Mouse (Mus musculus) right cerebral cortex, adult 18-20 months (tissue): ENCODE data around the gene Wdr63.

Source experiments
- DNase-seq: peaks from one replicate; pipeline ENCODE4 v3.0.0; 2022; ENCODE audit warnings: mixed read lengths

The Wdr63 gene

DNA sequence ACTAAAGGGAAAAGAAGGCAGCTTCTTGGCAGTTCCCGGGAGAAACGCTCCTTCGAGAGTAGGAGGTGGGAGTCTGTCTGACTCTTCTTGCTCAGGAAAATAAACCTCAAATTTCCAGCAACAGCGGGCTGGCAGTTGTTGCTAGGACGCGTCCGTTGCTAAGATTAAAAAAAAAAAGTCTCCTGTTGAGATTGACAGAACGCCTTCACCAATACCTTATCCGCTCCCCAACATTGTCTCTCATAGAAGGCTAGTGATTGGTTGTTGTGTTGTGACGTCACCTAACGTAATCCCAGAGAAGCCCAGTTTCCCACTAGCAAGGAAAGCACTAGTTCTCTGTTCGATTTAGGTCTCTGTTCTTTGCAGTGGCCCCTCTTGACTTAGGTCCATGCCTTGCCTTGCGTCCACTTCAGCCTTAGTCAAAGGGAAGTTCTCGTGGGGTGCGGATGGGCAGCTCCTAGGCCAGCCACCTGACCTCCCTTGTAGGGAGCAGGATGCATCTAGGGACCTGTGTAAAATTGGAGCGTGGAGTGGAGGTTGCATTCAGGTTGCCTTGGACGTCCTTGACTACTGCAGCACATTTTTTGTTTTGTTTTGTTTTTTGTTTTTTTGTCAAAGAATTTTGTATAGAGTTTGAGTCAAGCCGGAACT lies at the start of gene Wdr63:
TSS of gene Wdr63 (minus strand) at position 210 of the 651 bp plus-strand sequence.
- DNase-seq: peak; percentile 70

DNA sequence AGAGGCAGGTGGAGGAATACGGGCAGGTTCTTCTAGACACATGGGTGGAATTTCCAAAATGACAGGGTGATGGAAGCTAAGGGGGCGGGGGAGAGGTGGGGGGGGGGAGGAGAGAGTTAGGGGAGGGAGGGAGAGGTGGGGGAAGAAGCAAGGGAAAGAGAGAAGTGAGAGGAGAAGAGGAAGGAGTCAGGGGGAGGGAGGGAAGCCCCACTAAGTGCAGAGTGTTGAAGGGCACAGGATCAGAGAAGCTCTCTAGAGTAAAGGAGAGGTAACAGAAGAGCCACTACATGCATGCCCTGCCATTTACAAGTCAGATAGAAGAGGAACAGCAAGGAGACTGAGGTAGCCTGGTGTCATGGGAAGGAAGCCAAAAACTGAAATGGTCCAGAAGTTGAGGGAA lies 48.9 kb upstream of the Wdr63 start:
- no peak for DNase-seq

DNA sequence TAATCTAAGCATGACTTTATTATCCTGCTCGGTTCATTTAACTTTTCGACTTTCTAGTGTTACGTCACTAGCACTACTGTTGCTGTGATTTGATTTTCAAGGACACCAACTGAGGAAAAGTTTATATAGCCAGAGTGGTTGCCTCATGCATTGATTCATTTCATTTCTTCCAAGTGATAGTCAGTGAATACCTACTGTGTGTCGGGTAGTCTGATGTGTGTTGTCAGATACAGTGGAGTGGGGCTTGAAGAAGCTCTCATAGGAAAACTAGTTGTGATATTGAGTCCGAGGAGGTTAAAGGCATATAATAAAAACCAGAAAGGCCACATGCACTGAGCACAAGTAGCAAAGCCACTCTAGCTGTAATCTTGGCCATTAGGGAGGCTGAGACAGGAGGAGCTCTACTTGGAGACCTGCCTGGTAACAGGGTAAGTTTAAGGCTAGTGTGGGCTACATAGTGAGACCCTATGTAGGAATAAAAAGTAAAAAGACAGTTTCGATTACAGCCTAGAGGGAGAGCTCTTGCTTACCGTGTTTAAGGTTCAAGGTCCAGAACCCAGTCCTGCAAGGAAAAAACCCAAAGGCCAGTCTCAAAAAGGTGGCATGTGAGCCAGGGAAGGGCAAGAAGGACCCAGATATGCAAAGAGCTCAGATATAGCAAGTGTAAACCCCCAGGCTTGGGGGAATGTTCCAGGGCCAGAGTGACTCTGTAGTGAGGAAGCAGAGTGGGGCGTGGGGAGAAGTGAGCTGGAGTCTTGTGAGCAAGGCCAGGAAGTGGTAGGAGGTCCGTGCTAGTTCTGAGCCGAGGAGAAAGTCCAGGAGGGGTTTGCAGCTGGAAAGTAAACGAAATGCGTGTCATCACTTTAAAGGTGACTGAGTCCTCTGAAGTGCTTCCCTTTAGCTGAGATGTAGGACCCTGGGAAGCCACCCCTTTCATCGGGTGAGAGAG lies 48.0 kb upstream of the Wdr63 start:
- no peak for DNase-seq

DNA sequence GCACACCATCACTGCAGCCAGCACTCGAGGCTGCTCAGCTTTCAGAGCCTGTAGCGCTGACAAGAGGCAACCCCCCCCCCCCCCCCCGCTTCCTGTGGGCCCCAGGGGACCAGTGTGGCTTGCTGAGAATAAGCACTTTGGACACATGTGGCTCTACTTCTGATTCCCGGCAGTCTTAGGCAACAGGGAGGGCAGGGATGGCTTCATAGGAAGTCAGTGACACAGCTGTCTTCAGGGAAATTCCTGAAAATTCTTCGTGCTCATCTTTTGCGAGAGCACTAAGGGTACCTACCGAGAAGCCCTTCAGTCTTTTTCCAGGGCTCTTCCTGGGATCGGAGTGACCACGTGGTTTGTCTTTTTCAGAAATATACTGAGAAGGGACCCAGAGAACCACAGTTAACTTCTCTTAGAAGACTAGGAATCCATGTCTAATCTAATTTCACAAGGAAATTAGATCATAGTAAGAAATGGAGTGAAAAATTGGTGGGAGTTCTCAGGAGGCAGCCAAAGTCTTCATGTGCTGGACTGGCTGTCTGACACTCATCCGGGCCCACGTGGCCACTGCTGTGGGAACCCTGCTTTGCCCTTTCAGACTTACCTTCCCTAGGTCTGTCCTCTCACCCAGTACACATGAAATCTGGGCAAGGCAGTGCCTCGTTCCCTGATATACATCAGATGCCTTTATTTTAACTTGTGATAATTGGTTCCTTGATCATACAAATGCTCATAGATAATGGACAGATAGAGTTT lies 46.1 kb upstream of the Wdr63 start:
- DNase-seq: no peak

DNA sequence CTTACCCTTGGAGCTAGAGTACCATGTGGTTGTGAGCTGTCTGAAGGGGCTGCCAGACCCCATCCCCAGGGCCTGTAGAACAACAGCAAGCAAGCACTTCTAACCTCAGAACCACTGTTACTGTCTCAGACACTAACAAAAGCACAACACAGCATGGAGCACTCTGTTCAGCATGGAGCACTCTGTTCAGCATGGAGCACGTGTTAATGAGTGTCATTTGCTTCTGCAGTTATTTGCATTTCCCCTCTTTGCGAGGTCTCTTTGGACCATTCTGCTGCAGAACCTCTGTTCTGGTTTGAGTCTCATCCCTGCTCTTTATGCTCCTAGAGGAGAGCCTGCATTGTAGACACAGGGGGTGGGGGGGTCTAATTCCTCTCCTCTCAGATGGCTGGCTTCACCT lies 45.0 kb upstream of the Wdr63 start:
- no peak for DNase-seq

DNA sequence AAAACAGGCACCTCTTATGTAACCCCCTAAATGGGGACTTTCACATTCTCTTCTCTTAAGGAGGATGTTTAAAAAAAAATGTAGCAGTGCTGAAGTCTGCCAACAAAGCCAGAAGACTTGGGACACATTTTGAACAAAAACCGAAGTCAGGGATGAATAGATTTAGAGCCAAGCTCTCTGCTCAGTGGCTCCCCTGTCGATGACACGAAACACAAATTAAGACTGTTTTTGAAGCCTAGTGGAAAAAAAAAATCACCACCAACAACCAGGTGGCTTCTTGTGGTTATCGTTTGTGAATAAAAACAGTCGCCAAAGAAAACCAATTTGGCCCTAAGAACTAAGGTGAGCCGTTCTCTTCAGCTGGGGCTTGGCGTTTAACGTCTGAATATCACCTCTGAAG lies 44.4 kb upstream of the Wdr63 start:
- no peak for DNase-seq

DNA sequence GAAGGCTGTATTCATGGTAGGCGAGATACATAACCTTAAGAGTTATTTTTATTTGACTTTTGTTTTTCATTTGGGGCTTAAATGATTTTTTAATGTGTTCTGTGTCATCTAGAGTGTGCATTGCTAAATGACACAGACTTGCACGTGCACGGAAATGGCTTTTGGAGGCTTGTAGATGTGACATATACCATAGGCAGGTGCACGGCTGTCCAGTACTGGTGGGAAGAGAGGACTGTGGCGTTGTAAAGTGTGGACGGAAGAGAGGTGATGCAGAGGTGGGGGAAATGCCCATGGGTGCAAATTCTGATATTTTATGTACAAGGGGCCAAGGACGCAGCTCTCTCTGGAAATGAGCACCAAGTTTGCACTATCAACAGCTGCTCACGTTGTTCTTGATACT lies 43.8 kb upstream of the Wdr63 start:
- DNase-seq: no peak

DNA sequence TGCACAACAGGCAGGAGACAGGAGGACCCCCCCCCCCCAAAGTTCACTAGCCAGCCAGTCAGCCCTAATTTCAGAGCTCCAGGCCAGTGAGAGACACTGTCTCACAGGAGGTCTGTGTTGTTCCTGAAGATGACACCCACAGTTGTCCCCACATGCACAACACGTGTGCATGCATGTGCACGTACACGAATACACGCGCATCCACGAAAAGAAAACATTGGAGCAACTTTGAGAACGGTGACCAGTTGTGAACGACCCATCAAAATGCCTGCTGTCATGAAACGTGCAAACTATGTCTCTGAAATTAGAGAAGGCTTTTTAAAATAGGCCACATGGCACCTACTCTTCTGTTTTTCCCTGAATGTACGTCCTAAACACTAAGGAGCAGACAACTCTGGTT lies 43.4 kb upstream of the Wdr63 start:
- no peak for DNase-seq

DNA sequence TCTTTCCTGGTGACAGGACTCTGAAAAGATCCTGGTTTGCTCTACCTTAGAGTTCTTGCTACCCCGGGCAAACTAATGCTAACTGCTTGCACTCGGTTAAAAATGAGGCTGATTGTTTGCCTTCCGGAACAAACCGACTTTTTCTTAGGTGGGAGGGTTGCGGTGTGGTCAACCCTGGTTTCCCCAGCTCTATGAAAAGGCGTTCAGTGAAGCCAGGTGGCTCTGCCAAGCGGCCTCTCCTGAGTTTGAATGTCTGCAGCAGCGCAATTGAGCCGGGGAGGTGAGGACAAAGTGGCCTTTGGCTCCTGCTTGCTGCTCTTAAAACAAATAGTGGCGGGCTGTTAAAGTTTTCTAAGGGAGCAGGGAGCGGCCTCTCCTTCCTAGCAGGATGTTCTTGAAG lies 42.6 kb upstream of the Wdr63 start:
- DNase-seq: no peak

DNA sequence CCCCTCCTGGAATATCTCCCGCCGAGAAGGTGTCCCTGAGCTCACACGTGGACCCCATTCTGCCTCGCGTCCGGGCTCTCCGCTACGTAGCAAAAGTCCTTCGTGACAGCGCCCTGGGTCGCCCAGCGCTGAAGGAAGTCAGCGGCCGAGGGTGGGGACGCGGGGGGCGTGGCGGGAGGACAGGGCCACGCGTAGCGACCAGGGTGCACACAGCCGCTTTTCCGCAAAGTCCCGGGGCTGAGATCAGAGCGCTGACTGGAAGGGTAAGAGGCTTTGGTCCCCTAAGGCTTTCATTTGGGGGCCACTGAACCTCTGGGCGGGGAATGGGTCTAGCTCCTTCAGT lies 42.1 kb upstream of the Wdr63 start:
- no peak for DNase-seq

DNA sequence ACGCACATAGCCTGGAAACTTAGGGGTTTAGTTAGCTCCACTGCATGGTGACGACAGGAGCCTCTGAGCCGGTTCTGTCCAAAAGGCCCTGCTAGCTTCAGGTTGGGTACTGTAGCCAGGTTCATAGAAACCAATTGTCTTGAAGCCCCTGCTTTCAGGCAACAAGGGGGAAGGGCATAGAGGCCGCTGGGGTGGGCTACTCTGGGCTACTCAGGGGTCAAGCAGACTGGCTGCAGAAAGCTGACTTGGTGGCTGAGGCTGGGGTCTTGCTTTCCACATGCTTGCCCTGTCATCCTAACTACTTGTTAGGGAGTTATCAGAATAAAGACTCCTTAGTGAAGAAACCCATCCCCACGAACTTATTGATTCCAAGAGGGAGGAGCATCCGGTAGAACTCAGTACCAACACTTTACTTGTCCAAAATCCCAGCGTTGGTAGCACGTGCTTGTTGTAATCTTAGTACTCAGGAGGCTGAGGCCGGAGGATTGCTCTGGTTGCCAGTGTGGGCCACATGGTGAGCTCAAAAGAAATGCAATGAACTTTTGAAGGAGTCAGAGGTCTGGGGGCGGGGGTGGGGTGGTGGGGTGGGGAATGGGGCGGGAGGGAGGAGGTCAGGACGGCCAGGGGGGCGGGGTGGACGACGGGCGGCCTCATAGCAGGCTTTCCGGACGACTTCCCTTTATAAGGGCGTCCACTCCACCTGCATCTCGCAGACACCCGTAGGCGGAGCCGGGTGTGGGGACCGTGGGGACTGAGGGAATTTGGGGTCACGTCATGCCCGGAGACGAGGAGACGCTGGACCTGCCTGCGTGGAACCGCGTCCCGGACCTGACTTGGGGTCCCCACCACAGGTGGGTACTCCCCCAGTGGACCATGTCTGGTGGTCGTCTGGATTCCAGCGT lies 41.5 kb upstream of the Wdr63 start, which contains the start of gene Mcoln2:
TSS of gene Mcoln2 (plus strand) at position 678 of the 902 bp plus-strand sequence.
- no peak for DNase-seq

DNA sequence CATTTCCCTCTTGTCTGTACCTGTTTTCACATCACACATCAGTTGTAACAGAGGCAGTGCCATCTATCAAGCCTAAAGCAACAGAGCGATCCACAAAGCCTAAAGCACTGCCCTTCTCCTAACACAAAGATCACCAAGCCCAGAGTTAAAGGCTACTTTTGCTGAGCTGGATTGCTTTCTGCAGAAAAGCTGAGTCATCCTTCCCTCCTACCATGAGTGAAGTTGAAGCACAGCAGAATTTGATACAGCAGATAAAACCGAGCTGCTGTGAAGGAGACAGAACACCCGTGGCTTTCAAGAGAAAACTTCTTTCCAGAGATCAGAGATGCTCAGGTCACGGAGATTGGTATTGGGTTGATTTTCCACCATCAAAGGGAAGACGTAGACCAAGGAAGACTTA lies 38.2 kb upstream of the Wdr63 start:
- DNase-seq: peak; percentile 5

DNA sequence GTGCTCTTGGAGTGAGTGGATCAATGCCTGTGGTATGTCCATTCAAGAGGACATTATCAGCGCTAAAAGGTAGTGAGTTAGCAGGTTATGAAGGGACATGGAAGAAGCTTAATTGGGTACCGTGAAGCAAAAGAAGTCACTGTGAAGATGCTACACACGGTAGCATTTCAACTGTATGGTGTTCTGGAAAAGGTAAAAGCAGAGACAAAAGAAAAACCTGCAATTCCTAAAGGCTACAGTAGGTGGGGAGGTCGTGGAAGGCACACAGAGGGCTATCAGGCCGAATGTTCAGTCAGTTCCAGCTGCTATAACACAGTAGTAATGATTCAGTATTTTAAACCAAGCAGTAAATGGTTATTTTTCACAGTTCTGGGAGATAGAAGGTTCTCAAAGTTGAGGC lies 37.6 kb upstream of the Wdr63 start:
- DNase-seq: no peak

DNA sequence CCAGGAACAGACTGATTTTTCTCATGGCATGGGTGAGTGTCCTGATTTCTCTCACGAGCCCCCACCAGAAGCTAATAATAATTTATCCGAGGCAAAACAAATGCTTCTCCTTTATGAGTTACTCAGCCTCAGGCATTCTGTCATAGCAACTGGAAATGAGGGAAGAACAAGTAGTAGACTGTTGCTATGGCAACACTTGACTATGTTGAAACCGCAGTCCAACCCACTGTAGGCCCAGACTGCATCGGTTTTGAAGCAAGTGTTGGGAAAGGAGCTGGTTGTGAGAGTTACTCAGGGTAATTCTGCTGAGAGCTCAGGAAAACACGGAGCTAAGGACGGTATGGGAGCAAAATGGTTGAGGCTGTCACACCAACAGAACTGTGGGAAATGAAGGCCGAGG lies 34.6 kb upstream of the Wdr63 start:
- DNase-seq: no peak

DNA sequence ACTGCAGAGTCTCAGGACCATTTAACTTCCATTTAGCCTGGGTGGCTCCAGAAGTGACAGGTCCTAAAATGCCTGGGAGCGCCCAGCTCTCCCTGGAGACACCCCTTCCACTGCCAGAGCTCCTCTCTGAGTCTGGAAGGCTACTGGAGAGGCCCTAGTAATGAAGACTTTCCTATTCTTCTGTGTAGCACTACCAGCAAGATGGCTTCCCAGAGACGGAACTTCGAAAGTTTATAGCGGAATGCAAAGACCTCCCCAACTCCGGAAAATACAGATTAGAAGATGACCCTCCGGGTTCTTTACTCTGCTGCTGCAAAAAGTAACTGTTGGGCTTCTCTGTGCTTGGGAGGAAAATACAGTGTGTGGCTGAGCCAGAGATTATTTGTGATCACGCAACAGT lies 32.3 kb upstream of the Wdr63 start:
- no peak for DNase-seq

DNA sequence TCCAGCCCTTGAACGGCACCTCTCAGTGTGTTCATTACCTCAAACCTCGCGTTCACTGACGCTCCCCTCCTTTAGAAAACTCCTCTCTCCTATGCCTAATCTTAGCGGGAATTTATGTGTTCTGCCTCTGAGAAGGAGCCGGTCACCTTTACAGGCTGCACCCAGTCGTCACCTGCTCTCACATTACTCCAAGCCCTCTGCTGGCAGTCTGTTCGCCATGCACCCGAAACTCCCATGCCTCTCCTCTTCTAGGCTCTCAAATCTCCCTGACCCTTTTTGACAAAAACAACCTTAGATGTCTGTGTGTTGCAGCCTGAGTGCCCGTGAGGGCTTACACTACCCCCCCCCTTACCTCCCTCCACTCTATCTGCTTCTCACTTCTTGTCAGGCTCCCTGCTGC lies 28.5 kb upstream of the Wdr63 start:
- no peak for DNase-seq

DNA sequence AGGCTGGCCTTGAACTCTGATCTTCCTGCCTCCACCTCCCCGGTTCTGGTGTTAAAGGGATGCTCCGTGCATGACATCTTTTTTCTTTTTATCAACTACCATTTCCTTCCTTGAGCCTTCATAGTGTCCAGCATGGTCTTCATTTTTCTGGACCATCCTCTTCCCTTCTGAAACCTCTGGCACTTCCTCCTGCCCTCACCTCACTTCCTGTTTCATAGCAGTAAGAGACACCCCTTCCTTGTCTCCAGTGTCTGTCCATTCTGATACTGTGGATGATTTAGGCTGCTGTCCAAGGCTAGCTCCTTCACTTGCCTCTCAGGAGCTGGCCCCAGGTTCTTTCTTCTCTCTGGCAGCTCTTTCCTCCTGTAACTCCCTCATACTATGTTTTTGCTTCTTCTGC lies 27.5 kb upstream of the Wdr63 start:
- DNase-seq: no peak

DNA sequence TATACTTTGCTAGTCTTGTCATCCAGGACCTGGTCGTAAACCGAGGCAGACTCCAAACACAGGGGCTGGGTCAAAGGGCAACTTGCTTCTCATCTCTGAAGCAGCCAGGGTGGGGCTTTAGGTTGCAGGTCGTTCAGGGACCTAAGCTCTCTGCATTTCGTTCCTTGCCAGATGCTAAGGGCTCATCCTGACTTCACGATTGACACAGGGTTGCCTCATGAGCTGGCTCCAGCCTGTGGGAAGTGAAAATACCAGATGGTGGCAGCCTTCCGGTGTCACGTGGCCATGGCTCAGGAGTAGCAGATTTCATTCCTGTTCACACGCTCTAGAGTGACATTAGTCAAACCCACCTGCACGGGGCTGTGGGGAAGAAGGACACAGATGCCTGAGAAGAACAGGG lies 26.9 kb upstream of the Wdr63 start:
- DNase-seq: no peak

DNA sequence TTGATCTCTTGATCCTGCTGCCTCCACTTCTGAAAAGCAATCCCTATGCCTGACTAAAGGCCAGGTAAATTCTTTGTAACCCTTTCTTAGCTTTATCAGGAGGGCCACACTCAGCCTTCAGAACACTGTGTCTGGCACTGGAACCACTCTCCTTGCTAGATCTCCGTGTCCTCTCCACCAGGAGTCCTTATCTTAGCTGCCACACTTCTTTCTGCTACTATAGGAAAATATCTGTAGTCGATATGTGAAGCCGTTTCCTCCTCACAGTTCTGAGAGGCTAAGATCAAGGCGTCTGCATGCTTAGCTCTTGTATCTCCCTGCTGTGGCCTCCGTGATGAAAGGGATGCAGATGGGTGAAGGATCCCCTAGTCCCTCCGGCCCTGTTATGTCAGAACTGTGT lies 19.3 kb upstream of the Wdr63 start:
- DNase-seq: no peak

DNA sequence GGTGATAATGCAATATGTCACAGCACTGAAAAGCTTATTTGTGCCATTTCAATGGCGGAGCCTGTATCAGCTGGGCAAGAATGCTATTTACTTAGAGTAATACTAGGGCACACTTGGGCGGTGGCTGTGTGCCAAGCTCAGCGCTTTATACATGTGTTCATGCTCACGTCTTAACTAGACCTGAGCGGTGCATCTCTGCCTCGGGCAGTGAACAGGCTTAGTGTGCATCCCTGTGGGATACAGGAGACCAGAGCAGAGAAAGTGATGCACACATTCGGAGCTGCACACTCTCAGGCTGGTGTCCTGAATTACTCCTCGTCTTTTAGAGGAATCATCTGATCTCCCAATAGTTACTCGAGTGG lies 15.5 kb upstream of the Wdr63 start:
- no peak for DNase-seq

DNA sequence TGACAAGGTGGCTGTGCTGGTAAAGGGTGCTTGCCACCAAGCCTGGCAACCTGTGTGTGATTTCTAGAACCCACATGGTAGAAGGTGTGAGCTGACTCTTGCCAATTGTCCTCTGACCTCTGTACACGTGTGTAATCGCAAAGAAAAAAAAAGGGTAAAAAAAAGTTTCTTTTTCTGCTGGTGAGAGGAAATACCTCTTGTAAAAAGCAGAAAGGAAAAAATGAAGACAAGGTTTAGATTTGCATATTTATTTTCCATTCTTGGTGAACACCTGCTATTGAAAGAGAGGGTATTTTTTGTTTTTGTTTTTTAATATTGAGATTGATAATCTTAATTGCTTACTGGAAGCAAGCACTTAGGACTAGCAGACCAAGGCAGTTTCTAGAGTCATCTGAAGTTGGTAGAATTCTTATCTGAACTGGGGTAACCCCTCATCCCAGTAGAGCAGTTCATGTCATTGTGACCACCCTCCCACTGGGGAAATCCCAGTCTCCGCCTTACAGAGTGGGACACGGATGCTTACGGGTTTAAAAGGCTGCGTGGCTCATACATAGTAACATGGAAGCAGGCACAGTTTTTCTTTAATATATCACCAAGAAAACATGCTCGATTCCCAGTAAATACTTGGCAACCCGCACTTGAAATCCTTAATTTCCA lies 15.0 kb upstream of the Wdr63 start:
- DNase-seq: no peak

DNA sequence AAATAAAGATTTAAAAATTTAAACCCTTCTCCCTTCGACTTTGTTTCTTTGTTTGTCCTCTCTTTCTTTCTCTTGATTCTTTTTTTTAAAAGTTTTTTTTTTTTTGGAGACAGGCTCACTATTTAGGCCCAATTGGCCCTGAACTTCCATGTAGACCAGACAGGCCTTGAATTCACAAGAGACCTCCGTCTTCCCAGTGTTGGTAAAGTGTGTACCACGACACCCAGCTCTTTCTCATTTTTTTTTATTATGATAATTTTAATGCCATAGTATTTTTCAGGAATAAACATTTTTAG lies 14.1 kb upstream of the Wdr63 start:
- DNase-seq: no peak
